Mouse (Mus musculus): ENCODE measurements around the gene Gm13119. TPM values are rescaled to one million over a fixed set of nuclear protein-coding genes. Genes with fewer than 3 reads are reported as not detected.
"Not testable (repeated sequence)": the region's sequence is repeated elsewhere in the genome, so short reads cannot be mapped to it uniquely, and the experiment has no call there.

Gene Gm13119
- not detected for total RNA-seq (2021)

GRCm38 (mm10) chr4:144357642-144358041, at the start of gene Gm13119:
TSS of gene Gm13119 (plus strand) at chr4:144357942.
- intact Hi-C loops (cut with DNase I); DNase-seq (ENCODE audit: extremely low spot score in 1 of 2, low spot score in 2 of 2): not testable (repeated sequence)

- DNase-seq (ENCODE audit: extremely low spot score in 1 of 2, low spot score in 2 of 2); intact Hi-C loops (cut with DNase I): not testable (repeated sequence)
Measured at GRCm38 (mm10) chr4:144312666-144313460, 44.9 kb upstream of the Gm13119 start.

GRCm38 (mm10) chr4:144329949-144330348, 27.8 kb upstream of the Gm13119 start, which contains the start of gene Gm13128:
TSS of gene Gm13128 (plus strand) at chr4:144330249.
- intact Hi-C loops (cut with DNase I); DNase-seq (ENCODE audit: extremely low spot score in 1 of 2, low spot score in 2 of 2): not testable (repeated sequence)

GRCm38 (mm10) chr4:144335856-144336255, 21.9 kb upstream of the Gm13119 start:
- DNase-seq (ENCODE audit: extremely low spot score in 1 of 2, low spot score in 2 of 2); intact Hi-C loops (cut with DNase I): not testable (repeated sequence)

GRCm38 (mm10) chr4:144377911-144378310, 20.2 kb downstream of the Gm13119 start, which contains the start of gene Pramef20:
TSS of gene Pramef20 (minus strand) at chr4:144377933.
- intact Hi-C loops (cut with DNase I): no loop called here
- no peak for DNase-seq (ENCODE audit: extremely low spot score in 1 of 2, low spot score in 2 of 2)

- DNase-seq (ENCODE audit: extremely low spot score in 1 of 2, low spot score in 2 of 2): no peak
- intact Hi-C loops (cut with DNase I): no loop called here
Measured at GRCm38 (mm10) chr4:144396316-144396715, 38.6 kb downstream of the Gm13119 start.

- DNase-seq (ENCODE audit: extremely low spot score in 1 of 2, low spot score in 2 of 2): no peak
- intact Hi-C loops (cut with DNase I): no loop called here
Measured at GRCm38 (mm10) chr4:144402712-144403111, 45.0 kb downstream of the Gm13119 start.

- peak in 1 of 2 experiments; percentile 18 for DNase-seq (ENCODE audit: extremely low spot score in 1 of 2, low spot score in 2 of 2)
- intact Hi-C loops (cut with DNase I): no loop called here
Measured at GRCm38 (mm10) chr4:144404456-144405086, 46.8 kb downstream of the Gm13119 start.

GRCm38 (mm10) chr4:144406261-144406660, 48.5 kb downstream of the Gm13119 start:
- intact Hi-C loops (cut with DNase I): no loop called here
- no peak for DNase-seq (ENCODE audit: extremely low spot score in 1 of 2, low spot score in 2 of 2)

- DNase-seq (ENCODE audit: extremely low spot score in 1 of 2, low spot score in 2 of 2): no peak
- intact Hi-C loops (cut with DNase I): no loop called here
Measured at GRCm38 (mm10) chr4:144408290-144408689, 50.5 kb downstream of the Gm13119 start, which contains the start of gene Pramef12. TSS of gene Pramef12 (minus strand) at chr4:144408464.

Other genes with a start within 250 kb of the Gm13119 start
- gene Oog3, start 195.3 kb upstream of the Gm13119 start, total RNA-seq (2021): not detected
- gene Oog2, start 167.2 kb upstream of the Gm13119 start, total RNA-seq (2021): not detected
- not detected for gene C87977, start 144.6 kb upstream of the Gm13119 start, total RNA-seq (2021)
- not detected for gene Pramel5, start 77.5 kb upstream of the Gm13119 start, total RNA-seq (2021)
- gene Gm13128, start 27.7 kb upstream of the Gm13119 start, total RNA-seq (2021): not detected
- not detected for gene Pramef20, start 20.0 kb downstream of the Gm13119 start, total RNA-seq (2021)
- gene Pramef12, start 50.5 kb downstream of the Gm13119 start, total RNA-seq (2021): not detected
- not detected for gene 1700012P22Rik, start 80.8 kb downstream of the Gm13119 start, total RNA-seq (2021)
- gene Gm9944, start 95.4 kb downstream of the Gm13119 start, total RNA-seq (2021): not detected
- gene Aadacl3, start 105.8 kb downstream of the Gm13119 start, total RNA-seq (2021): not detected
- gene 9430007A20Rik, start 161.9 kb downstream of the Gm13119 start, total RNA-seq (2021): not detected
- not detected for gene Gm13124, start 207.2 kb downstream of the Gm13119 start, total RNA-seq (2021)